Mouse (Mus musculus) cerebellum, adult 2 months (tissue): Measurements from ENCODE around the gene Treh.

Experiments
- CTCF ChIP-seq: fragments of 200-500 bp; IDR thresholded peaks from 2 replicates; pipeline ENCODE4 v1.5.1; 2011; ENCODE audit warnings: low read depth, mild to moderate bottlenecking, control low read depth, low read length, moderate library complexity, borderline replicate concordance; ENCODE audit not compliant: insufficient read depth
- POLR2A ChIP-seq: fragments of 200-500 bp; IDR thresholded peaks from 2 replicates; pipeline ENCODE4 v1.6.1; 2011; ENCODE audit warnings: low read length, control low read depth, borderline replicate concordance; ENCODE audit not compliant: insufficient read depth

DNA sequence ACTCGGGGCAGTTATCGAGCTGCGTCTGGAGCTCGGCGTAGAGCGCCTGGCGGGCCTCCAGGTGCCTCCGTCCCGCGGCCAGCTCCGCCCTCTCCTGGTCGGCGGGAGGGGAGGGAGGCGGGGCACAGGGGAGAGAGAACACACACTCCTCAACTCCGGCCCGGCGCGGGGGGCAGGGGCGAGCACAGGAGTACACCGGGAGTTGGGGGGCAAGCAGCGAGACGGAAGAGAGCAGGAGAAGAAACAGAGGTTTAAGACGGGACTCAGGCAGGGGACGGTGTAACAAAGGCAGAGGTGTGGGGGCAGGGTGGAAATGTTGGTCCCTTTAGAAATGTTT is 35.4 kb downstream of the Treh start:
- TF ChIP-seq CTCF (no peak), POLR2A (no peak)
